Mouse (Mus musculus): ENCODE measurements at regions not wholly inside any gene's neighbourhood (a gene's known extent, or its start where the extent isn't known, plus 50 kb on each side); places are given as distances from the start of the nearest gene placed in this dataset.

DNA sequence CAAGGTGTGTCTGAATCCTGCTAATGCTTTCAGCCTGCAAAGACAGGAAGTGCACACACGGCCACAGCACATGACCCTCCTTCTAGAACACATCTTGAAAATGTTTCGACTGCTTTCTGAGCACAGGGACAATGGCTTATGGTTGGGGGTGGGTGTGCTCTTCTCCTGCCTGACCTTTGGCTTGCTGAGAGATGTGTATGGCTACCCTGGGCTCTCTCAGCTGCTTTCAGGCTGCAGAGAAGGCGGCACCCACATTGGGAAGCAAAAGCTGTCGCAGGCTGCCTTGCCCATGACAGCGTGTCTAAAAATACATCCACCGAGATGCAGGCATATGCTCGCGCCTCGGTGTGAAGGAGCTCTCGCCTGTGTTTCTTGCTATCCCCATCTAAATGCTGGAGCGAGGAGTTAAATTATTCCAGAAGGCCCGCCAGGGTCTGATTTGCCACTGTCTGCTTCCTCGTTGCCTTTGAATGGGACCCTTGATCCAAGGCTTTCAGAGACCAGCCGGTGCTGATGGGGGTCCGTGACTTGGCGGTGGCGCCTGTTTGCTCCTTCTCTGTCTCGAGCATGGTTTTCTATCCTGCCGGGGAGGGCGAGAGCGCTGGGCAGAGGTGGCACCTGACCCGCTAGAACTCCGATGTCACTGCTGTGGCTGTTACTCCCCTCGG, 214.6 kb upstream of the Ubash3b start:
- DNase-seq (ENCODE audit: low spot score), result no peak

DNA sequence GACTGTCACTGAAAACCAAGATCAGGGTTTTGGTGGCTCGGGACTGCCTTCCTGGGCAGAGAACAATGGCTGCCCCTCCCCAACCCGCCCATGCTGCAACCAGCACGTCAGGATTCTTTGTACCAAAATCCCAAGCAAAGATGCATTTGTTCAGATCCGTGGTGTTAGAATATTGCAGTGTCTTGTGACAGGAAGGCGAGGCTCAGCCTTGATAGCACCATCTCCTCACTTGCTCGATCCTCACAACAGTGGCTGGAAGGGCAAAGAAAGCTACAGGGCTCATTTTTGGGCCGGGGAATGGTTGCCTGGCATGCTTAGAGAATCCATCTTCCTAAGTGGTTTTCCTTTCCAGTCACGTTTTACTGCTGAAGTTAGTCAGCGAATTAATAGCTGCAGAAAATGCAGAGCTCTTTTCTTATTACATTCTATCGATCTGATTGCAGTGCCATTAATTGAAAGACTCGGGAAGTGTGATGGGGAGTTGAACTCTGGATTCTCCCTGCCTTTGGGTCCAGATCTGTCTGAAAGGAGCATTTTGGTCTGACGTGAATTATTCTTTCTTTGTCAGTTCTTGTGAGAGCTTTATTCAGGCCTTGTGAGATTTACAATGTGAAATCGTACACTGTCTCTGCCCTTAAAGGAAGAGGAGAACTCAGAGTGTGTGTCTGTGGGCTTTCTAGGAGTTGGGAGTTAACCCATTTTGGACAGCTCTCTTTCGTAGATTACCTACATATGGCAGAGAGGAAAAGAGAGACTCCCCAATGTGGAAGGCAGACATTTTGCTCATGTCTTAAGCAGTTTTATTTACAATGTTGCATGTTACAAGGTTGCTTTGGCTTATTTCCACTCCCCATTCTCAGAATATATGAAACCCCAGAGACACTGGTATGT, 213.3 kb upstream of the Ubash3b start:
- no peak for DNase-seq (ENCODE audit: low spot score)

DNA sequence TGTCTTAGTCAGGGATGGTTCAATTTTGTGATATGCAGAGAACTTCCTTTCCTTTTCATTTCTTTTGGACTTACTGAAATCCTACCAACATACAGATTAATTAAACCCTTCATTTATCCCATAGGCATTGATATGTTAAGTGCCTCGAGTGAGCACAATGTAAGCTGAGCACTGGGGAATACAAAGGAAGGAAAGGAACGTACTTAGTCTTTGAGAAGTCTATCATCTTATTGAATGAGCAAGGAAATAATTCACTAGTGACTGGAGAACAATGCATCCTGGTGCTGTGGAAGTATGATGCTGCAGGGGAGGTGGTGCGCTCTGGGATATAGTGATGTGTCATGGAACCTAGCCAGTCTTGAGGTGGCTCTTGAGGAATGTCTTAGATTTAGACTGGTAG, 204.9 kb upstream of the Ubash3b start:
- DNase-seq (ENCODE audit: low spot score), result no peak

DNA sequence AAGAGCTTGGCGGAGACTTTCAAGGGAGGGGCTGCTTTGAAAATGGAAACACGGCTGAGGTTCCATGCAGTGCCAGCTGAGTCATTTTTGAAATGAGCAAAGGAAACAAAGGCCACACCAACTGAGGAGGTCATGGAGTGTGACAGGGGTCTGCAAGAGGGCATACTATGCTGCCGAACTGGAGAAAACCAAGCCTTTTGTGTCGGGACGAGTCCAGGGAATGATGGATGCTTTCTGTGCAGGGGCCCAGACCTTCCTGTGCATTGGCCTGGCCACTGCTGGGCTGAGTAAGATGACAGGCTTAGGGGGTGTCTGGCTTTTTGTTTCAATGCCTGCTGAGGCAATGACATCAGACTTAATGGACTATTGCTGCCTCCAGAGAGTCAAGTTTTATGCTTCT, 203.8 kb upstream of the Ubash3b start:
- DNase-seq (ENCODE audit: low spot score), result no peak

DNA sequence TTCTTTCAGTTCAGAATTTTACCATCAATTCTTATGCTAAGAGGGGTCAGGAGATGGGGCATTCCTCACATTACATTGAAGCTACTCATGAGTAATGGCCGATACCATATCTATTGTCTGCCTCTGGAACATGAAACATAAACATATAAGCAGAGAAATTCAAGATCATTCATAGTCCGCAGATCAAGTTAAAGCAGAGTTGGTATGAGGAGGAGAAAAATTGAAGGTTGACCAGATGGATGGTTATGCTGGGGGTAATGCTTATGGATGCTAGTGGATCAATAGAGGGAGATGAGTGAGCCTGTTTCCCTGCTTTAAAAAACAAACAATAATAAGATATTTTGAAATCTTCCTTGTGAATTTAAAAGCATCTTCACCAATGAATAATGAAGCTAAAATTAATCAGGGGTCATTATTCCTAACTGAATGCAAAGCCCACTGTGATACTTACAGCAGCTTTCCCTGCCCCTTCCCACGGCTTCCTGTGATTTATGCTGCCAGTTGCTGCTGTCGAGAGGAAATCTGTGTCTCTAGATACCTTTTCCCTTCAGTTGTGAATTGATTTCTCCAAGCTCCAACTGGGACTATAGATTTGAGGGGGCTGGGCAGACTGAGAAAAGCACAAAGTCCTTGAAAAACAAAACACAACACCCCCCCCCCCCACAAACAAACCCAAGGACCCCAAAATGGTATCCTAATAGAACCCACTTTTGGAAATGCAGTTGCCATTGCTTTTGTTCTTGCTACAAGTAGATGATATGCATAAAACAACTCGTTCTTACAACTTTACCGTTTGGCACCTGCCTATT, 203.1 kb upstream of the Ubash3b start:
- DNase-seq (ENCODE audit: low spot score), result no peak

DNA sequence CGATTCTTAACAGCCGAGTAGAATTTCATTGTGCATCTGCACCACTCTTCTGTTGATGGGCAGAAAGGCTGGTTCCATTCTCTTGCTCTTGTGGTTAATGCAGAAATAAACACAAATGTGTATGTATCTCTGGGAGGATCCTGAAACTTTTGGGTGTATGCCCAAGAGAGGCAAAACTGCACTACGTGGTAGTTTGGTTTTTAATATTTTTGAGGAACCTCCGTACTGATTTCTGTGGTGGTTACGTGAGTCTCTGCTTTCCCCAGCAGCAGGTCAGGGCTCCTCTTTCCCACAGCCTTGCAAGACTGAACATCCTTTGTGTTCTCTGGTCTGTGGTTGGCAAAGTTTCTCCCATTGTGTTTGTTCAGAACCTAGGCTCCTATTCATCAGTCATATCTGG, 198.9 kb upstream of the Ubash3b start:
- DNase-seq (ENCODE audit: low spot score), result no peak

DNA sequence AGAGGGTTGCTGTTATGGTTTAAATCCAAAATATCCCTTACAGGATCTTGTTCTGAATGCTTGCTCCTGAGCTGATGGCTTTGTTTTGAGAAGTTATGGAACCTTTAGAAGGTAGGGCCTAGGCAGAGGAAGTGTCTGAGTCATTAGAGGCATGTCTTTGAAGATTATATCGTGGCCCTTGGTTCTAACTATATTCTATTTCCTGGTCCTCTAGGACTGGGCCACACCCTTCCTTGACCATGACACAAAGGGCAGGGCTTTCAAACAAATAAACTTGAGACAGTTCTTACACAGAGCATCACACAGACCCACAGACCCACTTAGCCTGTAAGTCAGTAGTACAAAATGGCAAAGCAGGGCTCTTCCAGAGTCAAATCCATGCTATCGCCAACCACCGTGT, 197.8 kb upstream of the Ubash3b start:
- DNase-seq (ENCODE audit: low spot score), result no peak

DNA sequence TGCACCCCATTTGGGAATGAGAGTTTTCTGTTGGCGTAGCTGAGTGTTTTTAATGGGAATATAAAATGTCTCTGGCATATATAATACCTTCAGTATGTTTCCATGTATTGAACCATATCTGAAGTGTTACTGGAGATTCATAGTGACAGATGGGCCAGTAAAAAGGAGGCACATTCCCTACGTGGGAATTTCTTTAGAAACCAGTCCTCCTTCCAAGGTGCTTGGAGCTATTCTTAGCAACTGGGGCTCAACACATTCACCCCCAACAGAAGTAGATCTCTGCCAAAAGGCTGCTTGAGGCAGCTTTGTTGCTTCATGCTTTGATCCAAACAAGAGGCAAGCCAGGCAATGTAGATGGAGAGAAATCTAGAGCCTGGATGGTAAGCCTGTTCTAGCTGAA, 183.8 kb upstream of the Ubash3b start:
- no peak for DNase-seq (ENCODE audit: low spot score)

DNA sequence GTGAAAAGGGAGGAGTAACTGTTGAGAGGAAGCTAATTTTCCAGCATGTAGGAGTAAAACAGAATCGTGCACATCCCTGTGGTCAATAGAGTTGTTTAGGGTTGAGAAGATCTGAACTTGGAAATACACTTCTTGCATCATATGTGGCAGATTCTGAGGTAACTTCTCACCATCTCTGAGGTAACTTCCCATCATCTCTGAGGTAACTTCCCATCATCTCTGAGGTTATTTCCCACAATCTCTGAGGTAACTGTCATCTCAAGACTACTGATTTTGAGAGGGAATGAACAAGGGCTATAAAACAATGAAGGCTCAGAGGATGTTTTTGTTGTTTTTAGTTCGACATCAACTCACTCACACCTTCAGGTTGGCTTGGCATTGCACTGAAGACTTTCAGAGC, 175.9 kb upstream of the Ubash3b start:
- no peak for DNase-seq (ENCODE audit: low spot score)

DNA sequence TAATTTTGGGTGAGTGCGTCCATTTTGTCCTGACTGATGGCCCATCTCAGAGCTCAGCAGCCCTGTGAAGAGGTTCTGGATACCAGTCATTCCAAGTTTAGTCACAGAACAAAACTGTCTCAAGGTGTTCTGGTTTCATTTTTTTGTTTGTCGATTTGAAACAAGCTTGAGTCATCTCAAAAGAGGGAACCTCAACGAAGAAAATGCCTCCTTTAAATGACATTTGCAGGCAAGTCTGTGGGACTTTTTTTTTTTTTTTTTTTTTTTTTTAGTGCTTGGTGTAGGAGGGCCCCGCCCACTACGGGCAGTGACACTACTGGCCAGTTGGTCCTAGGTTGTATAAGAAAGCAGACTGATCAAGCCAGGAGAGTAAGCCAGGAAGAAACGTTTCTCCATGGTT, 175.3 kb upstream of the Ubash3b start:
- DNase-seq (ENCODE audit: low spot score), result no peak

DNA sequence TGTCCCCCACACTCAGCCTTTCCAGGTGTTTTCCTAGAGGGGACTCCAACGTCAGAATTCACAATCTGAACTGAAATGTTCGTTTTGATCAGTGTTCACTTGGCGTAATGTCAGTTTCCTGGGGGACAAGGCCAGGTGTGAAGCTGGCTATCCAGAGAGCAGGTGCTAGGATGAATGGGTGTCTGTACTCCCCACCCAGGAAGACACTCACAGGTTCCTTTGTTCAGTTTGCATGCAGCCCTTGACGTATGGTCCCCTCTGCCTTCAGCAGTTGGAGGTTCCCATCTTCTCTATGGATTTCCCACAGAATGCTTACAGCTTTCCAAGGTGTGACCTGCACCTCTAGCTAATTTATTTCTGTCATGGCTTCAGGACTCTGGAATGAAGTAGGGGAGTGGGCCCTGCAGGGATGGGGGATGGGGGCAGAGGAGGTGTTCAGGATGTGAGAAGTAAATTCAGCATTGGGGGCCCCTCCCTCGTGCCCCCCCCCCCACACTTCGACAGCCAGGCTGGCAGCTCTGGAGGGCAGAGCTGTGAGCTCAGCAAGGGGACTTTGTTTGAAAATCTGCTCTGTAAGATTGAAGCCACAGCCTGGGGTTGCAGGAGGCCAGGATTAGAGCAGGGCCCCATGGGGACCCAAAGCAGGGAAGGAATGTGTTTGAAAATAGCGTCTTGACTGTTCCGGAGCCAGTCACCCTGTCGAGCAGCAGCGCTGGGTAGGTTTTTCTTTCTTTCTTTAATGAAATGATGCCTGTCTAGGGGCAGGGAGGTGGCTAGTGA, 173.2 kb upstream of the Ubash3b start:
- DNase-seq (ENCODE audit: low spot score), result no peak

DNA sequence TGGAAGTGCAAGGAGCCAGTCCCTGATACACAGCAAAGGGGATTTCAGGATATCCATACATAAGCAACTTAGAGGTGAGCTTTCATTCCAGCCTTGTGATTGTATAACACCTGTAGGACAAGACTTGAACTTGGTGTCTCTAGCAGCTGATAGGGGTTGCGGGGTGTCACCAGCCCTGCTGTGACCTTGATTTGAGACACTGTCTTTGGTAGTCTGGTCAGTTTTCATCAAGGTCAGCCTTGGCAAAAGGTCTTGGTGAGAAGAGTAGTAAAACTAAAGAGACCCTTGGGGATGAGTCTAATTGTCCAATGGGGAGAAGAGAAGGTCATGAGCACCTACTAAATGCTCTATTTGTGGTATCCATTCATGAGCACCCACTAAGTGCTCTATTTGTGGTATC, 172.0 kb upstream of the Ubash3b start:
- DNase-seq (ENCODE audit: low spot score), result no peak

DNA sequence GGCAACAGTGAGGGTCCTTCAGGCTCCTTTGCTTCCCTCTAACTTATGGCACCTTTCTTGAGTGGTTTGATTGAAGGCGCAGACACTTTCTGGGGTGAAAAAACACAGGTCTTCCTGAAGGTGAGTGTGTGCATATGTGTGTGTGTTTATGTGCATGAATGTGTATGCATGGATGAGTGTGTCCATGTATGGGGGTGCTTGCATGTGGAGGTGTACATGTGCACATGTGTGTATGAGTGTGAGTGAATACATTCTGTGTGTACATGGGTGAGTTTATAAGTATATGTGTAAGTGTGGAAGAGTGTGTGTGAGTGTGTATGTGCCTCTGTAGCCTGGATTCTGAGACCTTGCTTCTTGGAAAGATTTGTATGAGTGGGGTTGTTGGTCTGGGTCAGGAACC, 167.5 kb upstream of the Ubash3b start:
- DNase-seq (ENCODE audit: low spot score), result no peak

DNA sequence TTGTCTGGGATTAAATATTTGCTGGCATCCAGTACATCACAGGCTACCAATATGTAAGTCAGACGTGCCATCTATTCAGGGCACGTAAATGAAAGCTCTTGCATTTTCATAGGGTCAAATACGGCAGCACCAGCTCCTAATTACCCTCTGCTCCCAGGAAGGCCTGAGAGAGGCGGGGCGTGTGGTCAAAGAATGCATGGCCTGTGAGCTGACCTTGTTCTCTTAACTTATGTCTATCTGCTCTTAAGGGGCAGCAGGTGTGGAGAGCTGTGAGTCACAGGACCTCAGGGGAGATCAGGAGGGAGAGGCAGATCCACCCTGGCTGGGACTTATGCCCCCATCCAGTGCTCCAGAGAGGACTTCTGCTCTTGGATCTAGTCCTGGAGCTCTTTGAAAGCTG, 167.0 kb upstream of the Ubash3b start:
- no peak for DNase-seq (ENCODE audit: low spot score)

DNA sequence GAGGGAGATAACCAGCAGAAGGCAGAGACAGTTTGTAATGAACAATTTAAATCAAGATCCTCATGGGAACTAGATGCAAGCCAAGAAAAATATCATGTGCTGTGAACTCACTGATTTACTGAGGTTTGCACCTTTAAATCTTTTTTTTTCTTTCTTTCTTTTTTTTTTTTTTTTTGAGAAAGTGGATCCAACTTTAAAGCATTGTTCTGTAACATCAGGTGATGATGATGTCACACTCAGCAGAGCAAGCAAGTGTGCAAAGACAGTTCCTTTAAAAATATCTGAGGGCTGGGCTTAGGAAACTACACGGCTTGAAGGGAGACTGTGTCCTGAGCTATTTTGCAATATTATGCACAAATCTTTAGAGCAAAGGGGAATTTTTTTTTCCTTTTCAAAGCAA, 166.6 kb upstream of the Ubash3b start:
- no peak for DNase-seq (ENCODE audit: low spot score)

DNA sequence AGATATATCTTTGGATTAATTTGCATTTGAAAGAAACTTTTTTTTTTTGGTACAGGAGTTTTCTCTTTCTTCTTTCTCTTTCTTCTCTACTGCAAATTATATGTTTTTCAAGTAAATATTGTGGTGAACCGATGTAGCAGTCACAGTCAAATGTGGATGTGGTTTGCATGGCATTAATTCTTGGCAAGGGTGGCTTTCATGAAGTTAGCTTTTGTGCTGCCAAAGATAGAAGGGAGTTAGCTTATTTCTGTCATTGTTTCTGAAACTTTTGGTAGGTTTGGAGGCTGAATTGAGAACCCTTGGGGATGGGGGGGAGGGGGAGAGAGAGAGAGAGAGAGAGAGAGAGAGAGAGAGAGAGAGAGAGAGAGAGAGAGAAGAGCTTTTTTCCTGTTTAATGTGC, 166.1 kb upstream of the Ubash3b start:
- no peak for DNase-seq (ENCODE audit: low spot score)

DNA sequence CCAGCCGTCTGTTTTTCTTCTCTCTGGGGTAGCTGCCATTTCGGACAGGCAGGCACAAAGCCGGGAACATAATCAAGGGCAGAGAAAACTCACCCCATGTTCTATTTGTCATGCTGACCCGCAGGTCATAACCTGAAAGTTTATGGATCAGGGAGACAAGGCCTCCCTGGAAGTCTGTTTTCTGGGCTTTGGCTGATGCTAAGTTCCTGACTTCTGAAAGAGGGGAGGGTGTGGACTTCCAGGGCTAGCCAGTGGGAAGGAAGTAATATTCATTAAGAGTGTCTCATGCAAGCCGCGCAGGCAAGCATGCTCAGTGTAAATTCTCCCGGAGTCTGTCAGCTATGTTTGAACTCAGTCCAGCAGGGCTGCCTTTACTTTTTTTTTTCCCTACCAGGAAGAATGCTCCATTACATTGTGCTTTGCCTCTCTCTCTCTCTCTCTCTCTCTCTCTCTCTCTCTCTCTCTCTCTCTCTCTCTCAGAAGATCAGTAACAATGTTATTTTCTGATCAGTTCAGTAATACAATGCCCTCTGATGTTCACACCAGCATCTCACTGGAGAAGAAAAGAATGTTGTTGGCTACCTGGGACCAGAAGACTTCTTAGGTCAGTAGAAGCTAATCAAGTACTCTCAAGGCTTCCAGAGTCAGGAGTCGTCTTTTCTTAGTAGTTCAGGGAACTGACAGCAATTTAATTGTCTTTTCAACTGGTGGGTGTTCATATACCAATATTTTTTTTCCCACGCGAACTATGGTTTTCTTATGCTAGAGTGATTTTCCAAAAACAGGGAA, 165.5 kb upstream of the Ubash3b start:
- DNase-seq (ENCODE audit: low spot score), result peak; percentile 18

DNA sequence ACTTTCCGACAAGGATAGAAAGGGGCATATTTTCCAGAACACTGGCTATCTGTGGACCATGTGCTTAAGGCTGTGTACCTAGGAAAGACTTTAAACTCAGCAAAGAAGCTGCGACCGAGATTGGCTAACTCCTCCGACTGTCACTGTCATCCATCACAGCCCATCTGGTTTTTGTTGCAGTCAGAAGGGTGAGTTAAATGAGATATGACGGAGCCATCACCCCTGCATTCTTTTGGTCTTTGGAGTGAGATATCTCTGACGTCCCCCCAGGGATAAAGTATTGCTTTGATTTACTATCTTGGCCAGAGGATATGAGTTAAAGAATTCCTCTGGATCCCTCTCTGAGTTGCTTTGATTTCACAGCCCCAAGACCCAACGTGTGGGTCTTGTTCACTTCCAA, 160.0 kb upstream of the Ubash3b start:
- no peak for DNase-seq (ENCODE audit: low spot score)

DNA sequence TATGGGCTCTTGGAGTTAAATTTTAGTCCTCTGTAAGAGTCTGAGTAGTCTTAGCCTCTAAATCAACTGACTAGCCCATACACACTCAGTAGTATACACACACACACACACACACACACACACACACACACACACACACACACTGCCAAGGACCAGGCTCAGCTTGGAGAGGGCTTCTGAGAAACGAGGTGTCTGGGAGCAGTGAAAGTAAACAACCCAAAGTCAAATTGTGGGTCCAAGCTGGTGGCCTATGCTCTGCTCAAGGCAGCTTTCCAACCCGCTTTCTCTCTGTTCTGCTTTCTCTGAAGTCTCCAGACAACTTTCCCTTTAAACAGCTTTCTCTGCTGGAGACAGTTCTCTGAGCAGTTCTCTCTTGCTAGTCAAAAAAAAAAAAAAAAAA, 157.6 kb upstream of the Ubash3b start:
- DNase-seq (ENCODE audit: low spot score), result no peak

DNA sequence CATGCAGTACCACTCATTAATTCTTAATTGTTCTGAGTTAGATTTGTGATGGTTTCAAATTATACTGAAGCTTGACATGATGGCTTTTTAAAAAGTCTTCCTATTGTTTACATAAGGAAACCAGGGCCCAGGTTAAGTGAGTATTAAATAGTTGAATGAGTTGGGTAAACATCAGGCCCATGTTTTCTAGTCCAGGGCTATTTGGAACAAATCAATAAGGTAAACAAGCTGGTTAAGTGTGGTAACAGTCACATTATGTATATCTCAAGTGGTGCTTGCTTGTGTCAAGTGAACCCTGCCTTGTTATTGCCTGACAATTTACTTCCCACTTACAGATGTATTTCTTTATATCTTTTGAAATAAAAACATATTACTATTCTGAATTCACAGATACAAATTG, 144.7 kb upstream of the Ubash3b start:
- DNase-seq (ENCODE audit: low spot score), result no peak

DNA sequence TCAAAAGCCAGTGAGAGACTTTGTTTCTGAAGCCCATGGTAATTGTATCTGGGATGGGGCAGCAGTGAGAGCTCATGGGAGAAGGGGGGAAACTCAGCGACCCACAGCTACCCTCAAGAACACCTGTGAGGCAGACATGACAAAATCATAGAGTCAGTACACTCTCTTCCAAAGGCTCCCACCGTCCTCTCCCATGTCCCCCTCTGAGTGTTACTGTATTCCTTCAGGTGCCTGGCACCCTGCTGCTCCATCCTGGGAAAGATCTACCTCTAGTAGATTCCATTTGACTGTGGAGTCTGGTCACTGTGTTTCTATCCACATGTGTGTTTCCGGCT, 142.0 kb upstream of the Ubash3b start:
- DNase-seq (ENCODE audit: low spot score), result no peak
